Mouse (Mus musculus) C2C12 (cell line): ENCODE data around the gene Kifc1.
"Not testable (repeated sequence)": the region's sequence is repeated elsewhere in the genome, so short reads cannot be mapped to it uniquely, and the experiment has no call there.

ENCODE experiments used
- CTCF ChIP-seq: IDR thresholded peaks from one replicate; pipeline ENCODE4 v1.5.1; 2011; ENCODE audit not compliant: control insufficient read depth, insufficient read depth, insufficient read length
- FOSL1 ChIP-seq: IDR thresholded peaks from one replicate; pipeline ENCODE4 v1.8.0; 2011; ENCODE audit warnings: mild to moderate bottlenecking, low read length; ENCODE audit not compliant: poor library complexity, insufficient read depth, severe bottlenecking
- MYOG ChIP-seq: IDR thresholded peaks from one replicate; pipeline ENCODE4 v1.6.1; 2011; ENCODE audit not compliant: control insufficient read depth, insufficient read length; ENCODE audit errors: extremely low read depth
- USF1 ChIP-seq: IDR thresholded peaks from one replicate; pipeline ENCODE4 v1.6.1; 2011; ENCODE audit warnings: low read depth, mild to moderate bottlenecking, control low read depth, moderate library complexity

- TF ChIP-seq USF1, CTCF, FOSL1, MYOG: not testable (repeated sequence)
These were observed 14.4 kb upstream of the Kifc1 start, which contains the start of gene Platr17 for GRCm38 (mm10) chr17:33904835-33905234.
